Mouse (Mus musculus) thymus, adult 2 months (tissue): ENCODE results near the gene Tbx4. TPM values are rescaled to one million over a fixed set of nuclear protein-coding genes. Genes with fewer than 3 reads are reported as not detected.

ENCODE experiments used
- DNase-seq: peaks from one replicate; pipeline ENCODE4 v3.0.0; 2021
- H3K27ac ChIP-seq: fragments of 200-500 bp; 2 replicates; pipeline ENCODE4 v1.5.1; 2012; ENCODE audit warnings: low read length, control low read depth; ENCODE audit not compliant: control insufficient read depth, insufficient read depth
- H3K27me3 ChIP-seq: fragments of 200-500 bp; 2 replicates; pipeline ENCODE4 v1.6.1; 2012; ENCODE audit warnings: mild to moderate bottlenecking, low read length, moderate library complexity, mixed read lengths; ENCODE audit not compliant: control insufficient read depth, insufficient read depth
- H3K36me3 ChIP-seq: fragments of 200-500 bp; 2 replicates; pipeline ENCODE4 v1.6.1; 2012; ENCODE audit warnings: mild to moderate bottlenecking, low read length, moderate library complexity; ENCODE audit not compliant: control insufficient read depth, insufficient read depth
- H3K4me1 ChIP-seq: fragments of 200-500 bp; replicated peaks from 2 replicates; pipeline ENCODE4 v1.6.1; 2012; ENCODE audit warnings: low read length; ENCODE audit not compliant: control insufficient read depth, insufficient read depth
- H3K4me3 ChIP-seq: fragments of 200-500 bp; 2 replicates; pipeline ENCODE4 v1.5.1; 2012; ENCODE audit warnings: mild to moderate bottlenecking, low read length, control low read depth, moderate library complexity; ENCODE audit not compliant: control insufficient read depth, insufficient read depth
- CTCF ChIP-seq: fragments of 200-500 bp; IDR thresholded peaks from 2 replicates; pipeline ENCODE4 v1.5.1; 2012; ENCODE audit warnings: mild to moderate bottlenecking, control low read depth, low read length, moderate library complexity, borderline replicate concordance; ENCODE audit not compliant: control insufficient read depth, poor library complexity, insufficient read depth; ENCODE audit errors: extremely low read depth
- POLR2A ChIP-seq: fragments of 200-500 bp; IDR thresholded peaks from 2 replicates; pipeline ENCODE4 v1.6.1; 2012; ENCODE audit warnings: mild to moderate bottlenecking, low read length, control low read depth, moderate library complexity; ENCODE audit not compliant: control insufficient read depth, poor library complexity, insufficient read depth; ENCODE audit errors: extremely low read depth
- WGBS: fragments of 180-500 bp; shearing (Covaris S2); methylation state at CpG from one replicate; pipeline ENCODE4 v1.1.7; 2018; 5-methylcytosine and 5-hydroxymethylcytosine counted together
- polyA plus RNA-seq: library from polyadenylated mRNA; depleted of rRNA; stranded (reverse); fragments of >200 nt; gene quantifications from 2 replicates; pipeline ENCODE4 v1.2.3, GENCODE M21; 2012; rRNA removed

The Tbx4 gene
- polyA plus RNA-seq: 0.06 and 0.08 TPM in 2 replicates

DNA sequence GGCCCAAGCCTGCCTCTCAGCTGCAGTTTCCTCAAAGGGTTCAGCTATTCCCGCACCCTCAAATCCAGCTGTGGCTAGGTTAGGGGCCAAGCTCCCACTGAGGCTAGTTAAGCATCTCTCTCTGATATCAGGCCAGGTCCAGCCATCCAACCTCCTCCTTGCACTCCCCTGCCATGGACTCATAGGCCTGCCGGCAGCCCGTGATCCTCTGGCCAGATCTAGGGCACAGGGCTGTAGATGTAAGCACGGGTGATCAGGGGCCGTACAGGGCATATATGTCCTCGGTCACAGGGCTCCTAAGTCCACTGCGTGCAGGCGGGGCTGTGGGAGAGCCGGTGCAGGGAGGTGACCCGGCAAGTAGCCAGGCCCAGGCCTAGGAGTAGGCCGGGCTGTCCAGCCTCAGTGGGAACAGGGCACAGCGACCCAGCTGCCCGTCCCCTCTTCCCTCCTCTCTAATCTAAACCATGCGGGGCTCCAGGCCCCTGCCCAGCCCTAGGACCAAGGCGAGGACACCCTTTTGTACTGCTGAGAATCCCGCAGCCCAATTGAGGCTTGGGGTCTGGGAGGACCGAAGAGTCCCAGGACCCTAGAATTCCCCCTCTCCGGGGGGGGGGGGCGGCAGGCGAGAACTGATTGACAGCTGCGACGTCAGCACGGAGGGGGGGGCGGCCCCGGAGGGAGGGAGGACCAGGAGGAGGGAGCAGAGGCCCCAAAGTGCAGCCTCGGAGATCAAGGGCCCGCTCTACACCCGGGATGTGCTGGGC is at the start of gene Tbx4:
Gene Tbx4 (plus strand): TSS at position 758 of the 764 bp plus-strand sequence.
- H3K4me3 ChIP-seq: no peak within 1 kb of the TSS

DNA sequence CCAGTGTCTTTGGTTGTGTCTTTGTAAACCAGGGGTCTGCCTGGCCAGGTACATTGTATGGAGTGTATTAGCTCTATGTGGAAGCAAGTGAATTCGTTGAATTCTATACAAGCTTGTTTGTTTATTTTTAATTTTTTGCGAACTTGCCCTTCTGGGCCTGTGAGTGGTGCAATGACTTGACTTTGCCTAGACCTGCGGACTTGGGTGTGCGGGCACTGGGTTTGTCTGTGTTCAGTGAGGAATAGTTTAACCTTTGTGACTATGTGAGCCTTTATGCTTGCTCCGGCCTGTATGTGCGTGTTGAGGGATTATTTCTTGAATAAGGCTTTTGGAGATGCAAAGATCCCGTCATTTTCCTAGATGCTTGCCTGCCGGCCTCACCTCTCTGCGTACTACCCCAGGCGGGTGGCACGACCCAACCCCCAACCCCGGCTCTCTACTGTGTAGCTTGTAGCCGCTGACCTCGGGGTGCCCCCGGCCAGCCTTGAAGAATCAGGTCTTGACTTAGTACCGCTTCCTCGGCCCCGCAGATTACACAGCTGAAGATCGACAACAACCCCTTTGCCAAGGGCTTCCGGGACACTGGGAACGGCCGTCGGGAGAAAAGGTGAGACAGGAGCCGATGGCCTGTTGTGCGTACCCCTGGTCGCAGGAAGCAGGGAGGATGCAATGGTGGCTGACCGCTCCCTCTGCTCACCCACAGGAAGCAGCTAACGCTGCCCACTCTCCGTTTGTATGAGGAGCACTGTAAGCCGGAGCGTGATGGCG is 49.5 kb upstream of the Tbx4 start:
- Histone ChIP-seq H3K4me3 (no peak overlapping the region), H3K27ac (no peak overlapping the region), H3K36me3 (no peaks in the 10 kb centered on the region), H3K4me1 (peaks cover 4% of the 10 kb centered on the region; the same call in 1 of the 2 replicates), H3K27me3 (peaks cover 61% of the 10 kb centered on the region)
- 12% methylated on average over 32 of the region's 32 CpGs for WGBS
- no peak for TF ChIP-seq POLR2A
- TF ChIP-seq CTCF: no peak
- DNase-seq: no peak

More for the DNA sequence above, at the start of gene Tbx4:
- H3K36me3 ChIP-seq: no peaks in the 10 kb centered on the region
- no peak within 1 kb of the TSS for H3K27ac ChIP-seq
- TF ChIP-seq CTCF: no peak
- TF ChIP-seq POLR2A: no peak
- WGBS: 59% methylated on average over 26 of the region's 28 CpGs
- H3K4me1 ChIP-seq: no peaks in the 10 kb centered on the region
- H3K27me3 ChIP-seq: peaks cover 32% of the 10 kb centered on the region
- DNase-seq: no peak

DNA sequence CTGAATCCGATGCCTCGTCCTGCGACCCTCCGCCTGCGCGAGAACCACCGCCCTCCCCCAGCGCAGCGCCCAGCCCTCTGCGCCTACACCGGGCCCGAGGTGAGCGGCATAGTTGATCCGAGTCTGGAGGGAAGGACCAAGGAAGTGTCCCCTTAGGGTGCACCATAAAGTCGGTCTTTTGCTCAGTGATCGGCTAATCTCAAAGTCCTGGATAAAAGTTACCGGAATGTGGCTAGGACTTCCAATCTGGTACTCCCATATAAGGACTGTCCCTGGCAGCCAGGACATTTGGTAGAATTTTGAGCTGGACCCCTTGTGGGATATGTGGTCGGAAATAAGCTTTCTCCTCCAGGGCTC is 49.0 kb upstream of the Tbx4 start:
- no peak for DNase-seq
- H3K4me3 ChIP-seq: no peak overlapping the region

DNA sequence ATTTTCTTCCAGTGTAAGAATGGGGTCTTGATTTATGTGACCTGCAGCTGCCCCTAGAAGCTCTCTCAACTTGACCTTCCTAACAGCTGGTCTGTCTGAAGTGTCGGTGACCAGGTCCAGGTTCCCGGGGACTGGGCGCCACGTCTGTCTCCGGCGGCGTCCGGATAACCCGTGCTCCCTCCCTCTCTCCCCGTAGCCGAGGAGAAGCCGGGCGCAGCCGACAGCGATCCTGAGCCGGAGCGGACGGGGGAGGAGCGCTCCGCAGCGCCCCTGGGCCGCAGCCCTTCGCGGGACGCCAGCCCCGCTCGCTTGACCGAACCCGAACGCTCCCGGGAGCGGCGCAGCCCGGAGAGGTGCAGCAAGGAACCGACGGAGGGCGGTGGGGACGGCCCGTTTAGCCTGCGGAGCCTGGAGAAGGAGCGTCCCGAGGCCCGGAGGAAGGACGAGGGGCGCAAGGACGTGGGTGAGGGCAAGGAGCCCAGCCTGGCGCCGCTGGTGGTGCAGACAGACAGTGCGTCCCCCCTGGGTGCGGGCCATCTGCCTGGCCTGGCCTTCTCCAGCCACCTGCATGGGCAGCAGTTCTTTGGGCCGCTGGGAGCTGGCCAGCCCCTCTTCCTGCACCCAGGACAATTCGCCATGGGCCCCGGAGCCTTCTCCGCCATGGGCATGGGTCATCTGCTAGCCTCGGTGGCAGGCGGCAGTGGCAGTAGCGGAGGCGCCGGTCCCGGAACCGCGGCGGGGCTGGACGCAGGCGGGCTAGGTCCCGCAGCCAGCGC is 48.4 kb upstream of the Tbx4 start:
- no peak overlapping the region for H3K4me3 ChIP-seq

More for the DNA sequence above, 49.0 kb upstream of the Tbx4 start:
- peaks cover 6% of the 10 kb centered on the region; the same call in 1 of the 2 replicates for H3K4me1 ChIP-seq
- no peak overlapping the region for H3K27ac ChIP-seq
- no peak for TF ChIP-seq CTCF
- TF ChIP-seq POLR2A: no peak
- no peaks in the 10 kb centered on the region for H3K36me3 ChIP-seq
- H3K27me3 ChIP-seq: peaks cover 58% of the 10 kb centered on the region
- WGBS: 8% methylated on average over 18 of the region's 18 CpGs

DNA sequence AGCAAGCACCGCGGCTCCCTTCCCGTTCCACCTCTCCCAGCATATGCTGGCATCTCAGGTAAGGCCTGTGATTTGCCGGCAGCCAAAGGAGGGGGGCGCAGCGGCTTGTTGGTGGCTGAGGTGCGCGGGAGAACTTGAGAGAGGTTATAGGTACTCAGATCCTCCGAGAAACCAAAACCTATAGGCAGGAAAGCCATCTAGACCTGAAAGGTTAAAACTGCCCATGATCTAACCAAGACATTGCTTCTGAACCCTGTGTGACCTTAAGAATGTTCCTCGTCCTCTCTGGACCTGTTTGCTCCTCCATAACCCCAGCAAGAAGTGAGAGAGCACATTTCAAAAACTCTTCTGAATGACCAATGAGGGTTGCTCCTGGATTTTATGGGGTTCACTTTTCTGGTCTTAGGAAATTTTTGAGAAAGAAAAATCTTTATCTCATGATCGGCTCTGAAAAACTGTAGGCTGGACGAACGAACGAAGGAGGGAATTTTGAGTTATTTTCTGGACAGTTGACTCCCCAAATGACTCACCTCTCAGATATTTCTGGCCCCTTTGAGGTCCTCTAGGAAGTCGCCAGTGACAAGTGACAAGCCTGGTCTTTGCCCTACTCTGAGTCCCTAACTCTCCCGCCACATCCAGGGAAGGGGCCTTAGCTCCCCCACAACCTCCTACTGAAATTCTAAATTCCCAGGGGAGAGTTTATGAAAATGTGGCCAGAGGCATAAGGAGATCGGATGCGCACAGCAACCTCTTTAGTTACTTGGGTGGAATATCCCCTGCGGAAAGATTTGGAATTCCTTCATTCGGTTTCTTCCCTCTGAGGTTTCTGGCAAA is 47.6 kb upstream of the Tbx4 start:
- Histone ChIP-seq H3K4me1 (peaks cover 7% of the 10 kb centered on the region; the same call in 1 of the 2 replicates), H3K4me3 (no peak overlapping the region), H3K36me3 (no peaks in the 10 kb centered on the region), H3K27ac (no peak overlapping the region), H3K27me3 (peaks cover 63% of the 10 kb centered on the region)
- 20% methylated on average over 20 of the region's 20 CpGs for WGBS
- TF ChIP-seq CTCF: no peak
- TF ChIP-seq POLR2A: no peak
- DNase-seq: no peak

More for the DNA sequence above, 48.4 kb upstream of the Tbx4 start:
- no peak for DNase-seq
- no peaks in the 10 kb centered on the region for H3K36me3 ChIP-seq
- H3K27ac ChIP-seq: no peak overlapping the region
- peaks cover 6% of the 10 kb centered on the region; the same call in 1 of the 2 replicates for H3K4me1 ChIP-seq
- TF ChIP-seq POLR2A (no peak), CTCF (no peak)
- H3K27me3 ChIP-seq: peaks cover 59% of the 10 kb centered on the region
- WGBS: 4% methylated on average over 67 of the region's 67 CpGs
